Mouse (Mus musculus) heart, postnatal 14 days (tissue): Measurements from ENCODE around the gene Rbm20. TPM values are rescaled to one million over a fixed set of nuclear protein-coding genes. Genes with fewer than 3 reads are reported as not detected.
A peak's percentile ranks its signal among the peaks of the same experiment; 100 is the strongest.
"Not testable (repeated sequence)": the region's sequence is repeated elsewhere in the genome, so short reads cannot be mapped to it uniquely, and the experiment has no call there.

ENCODE experiments used
- DNase-seq, 2 experiments: peaks; one replicate each; pipeline ENCODE4 v3.0.0; 2021 to 2022
- intact Hi-C: fragments of 180-260 bp; cut with DNase I; formaldehyde crosslinking; loops from one replicate; pipeline ENCODE4 v1.15.1; 2025
- total RNA-seq, 2 experiments: library from RNA; stranded (reverse); gene quantifications; 2 replicates each; pipeline ENCODE4 v1.2.3; 2021

The Rbm20 gene
- total RNA-seq, 2 experiments from 2014 or later, result 224 to 225 TPM

- DNase-seq, result no peak
- intact Hi-C loops, result no loop called here
Measured at GRCm38 (mm10) chr19:53891569-53891968, 214.5 kb downstream of the Rbm20 start.

- DNase-seq, result peak; percentile 45 to 51
- intact Hi-C loops, result no loop called here
Measured at GRCm38 (mm10) chr19:53892061-53892460, 215.0 kb downstream of the Rbm20 start, which contains the start of gene Pdcd4. Gene Pdcd4, plus strand, starts transcription at chr19:53892231.

DNA sequence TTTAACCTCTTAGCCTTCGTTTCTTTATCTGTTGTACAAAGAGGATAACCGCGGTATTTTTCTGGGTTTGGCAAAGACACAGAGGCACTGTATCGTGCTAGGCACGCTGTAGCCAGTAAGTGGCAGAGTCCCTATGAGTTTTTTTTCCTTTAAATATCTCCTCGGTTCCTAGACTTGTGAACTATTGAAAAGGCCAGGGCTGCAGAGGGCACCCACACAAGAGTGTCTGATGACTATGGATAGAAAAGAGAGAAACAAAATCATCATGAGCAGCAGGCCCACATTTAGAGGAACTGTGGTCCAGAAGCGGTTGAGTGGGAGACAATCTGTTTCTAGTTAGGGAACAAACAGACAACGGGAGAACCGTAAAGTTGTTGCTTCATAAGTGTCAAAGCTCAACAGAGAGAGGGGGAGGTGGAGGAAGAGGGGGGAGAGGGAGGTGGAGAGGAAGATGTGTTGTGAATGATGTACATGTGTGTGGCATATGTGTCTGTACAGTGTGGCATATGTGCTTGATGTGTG is 215.8 kb downstream of the Rbm20 start:
- intact Hi-C loops, result no loop called here
- DNase-seq, result no peak

GRCm38 (mm10) chr19:53893711-53894171 is 216.6 kb downstream of the Rbm20 start:
- DNase-seq, result peak; percentile 52 to 58
- intact Hi-C loops, result no loop called here

GRCm38 (mm10) chr19:53894538-53895121 is 217.5 kb downstream of the Rbm20 start:
- intact Hi-C loops, result no loop called here
- peak in 1 of 2 experiments; percentile 39 for DNase-seq

GRCm38 (mm10) chr19:53898046-53898445 is 220.9 kb downstream of the Rbm20 start:
- no peak for DNase-seq
- intact Hi-C loops, result no loop called here

DNA sequence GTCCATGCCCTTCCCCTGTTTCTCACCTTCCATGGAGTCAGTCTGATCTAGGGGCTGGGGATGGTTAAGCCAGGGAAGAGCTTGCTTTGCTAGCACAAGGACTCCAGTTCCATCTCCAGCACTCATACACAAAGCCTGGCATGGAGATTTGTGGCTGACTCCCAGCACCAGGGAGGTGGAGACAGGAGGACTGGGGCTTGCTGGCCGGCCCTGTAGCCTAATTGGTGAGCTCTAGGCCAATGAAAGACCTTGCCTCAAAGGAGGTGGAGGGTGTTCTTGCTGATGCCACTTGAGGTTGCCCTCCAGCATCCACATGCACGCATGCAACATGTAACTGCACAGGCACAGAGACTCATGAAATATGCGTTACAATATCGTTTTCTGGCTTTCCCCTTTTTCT is 221.4 kb downstream of the Rbm20 start:
- no peak for DNase-seq
- intact Hi-C loops, result no loop called here

DNA sequence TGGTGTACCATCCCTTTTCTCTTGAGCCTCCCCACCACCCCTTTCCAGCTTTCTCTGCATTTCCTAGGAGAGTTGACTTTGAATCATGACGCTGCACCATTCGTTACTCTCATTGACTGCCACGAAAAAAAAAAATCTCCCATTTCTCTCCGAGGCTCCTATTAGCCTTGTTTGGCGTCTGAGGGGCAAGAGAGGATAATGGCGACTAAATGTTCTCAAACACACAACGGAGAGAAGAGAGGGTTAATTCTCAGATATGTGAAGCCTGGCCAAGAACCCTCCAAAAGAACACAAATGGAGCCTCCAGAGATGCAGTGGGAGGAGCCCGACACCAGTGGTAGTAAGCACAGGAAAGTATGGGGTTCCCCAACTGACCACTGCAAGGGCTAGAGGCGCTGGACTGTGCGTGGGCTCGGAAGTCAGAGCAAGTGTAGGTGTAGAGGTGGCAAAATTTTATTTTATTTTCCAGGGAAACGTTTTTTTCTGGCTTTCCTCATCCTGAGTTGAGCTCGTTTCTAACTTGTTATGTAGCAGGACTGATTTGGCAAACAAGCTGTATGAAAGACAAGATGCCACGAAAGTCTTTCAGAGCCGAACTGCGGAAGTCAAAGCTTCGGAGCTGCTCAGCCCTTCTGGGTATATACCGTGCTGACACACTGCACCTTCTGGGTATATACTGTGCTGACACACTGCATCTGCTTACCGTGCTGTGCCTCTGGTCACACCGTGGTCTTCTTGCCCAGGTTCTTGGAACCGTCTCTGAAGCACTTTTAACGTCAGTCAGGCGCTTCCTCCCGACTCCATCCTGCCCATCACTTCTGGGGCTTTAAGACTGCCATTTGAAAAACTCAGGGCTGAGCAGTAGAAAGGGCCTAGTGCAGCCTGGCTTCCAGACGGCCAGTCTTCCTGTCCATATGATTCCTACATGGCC is 222.1 kb downstream of the Rbm20 start:
- intact Hi-C loops, result no loop called here
- DNase-seq, result no peak

DNA sequence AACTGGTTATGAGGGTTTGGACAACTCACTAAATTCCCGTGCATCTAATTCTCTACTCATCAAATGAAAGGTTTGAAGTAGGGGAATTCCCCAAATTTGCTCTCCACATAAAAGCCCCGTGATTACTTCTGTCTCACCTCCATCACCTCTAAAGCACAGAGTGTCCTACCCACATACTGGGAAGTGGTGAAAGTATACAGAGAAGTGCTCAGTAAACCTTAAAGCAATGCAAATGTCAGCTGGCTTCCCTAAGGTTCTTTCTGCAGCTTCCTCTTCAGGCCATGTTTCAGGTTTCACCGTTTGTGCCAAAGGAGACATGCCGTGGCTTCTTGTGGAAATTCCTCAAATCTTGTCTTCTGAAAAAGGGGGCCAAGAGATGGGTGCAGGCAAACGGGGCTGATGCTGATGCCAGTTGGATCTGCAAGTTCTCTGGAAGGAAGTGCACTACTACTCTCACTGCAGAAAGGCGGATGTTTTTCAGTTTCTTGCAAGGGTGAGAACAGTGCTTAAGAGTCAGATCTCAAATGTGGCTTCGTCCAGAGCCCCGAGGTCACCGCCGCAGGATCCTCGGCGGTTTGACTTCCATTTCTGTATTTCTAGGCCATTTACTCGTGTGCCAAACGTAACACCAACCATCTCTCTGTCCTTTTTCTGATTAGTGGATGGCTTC is 223.0 kb downstream of the Rbm20 start:
- DNase-seq, result no peak
- intact Hi-C loops, result loop anchor here (10.0 kb wide), 1 partner anchor 255 kb away; no protein-coding TSS in a partner anchor

DNA sequence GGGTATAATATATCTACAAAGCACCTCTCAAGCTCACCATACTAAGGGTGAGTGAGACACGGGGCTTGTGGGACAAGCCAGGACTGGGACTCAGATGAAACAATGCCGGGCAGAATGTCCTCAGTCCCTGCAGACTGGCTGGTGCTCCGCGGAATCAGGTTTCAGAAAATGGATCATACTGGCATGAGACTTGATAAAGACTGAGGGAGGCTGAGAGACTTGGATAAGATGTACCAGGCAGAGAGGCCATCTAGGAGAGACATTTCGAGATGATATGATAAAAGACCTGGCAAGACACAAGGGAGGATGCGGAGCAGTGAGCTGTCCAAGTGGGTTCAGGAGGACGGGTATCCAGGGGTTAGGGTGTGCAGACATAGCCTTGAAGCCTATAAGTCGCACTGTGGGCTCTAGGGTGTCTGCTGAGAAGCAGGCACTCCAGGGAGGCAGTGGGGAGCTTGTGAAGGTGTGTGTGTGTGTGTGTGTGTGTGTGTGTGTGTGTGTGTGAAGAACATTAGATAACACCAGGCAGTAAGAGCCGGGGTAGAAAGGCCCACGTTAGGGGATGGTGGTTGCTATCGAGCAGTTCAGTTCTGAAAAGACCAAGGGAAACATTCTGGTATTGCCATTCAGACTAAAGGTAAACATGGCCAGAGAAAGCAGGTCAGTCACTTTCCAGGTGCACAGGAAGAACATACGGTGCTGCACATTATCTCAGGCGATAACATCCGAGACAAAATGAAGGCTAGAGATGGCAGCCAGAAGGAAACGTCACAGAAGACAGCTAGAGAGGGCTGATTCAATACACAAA is 225.0 kb downstream of the Rbm20 start:
- DNase-seq, result no peak

DNA sequence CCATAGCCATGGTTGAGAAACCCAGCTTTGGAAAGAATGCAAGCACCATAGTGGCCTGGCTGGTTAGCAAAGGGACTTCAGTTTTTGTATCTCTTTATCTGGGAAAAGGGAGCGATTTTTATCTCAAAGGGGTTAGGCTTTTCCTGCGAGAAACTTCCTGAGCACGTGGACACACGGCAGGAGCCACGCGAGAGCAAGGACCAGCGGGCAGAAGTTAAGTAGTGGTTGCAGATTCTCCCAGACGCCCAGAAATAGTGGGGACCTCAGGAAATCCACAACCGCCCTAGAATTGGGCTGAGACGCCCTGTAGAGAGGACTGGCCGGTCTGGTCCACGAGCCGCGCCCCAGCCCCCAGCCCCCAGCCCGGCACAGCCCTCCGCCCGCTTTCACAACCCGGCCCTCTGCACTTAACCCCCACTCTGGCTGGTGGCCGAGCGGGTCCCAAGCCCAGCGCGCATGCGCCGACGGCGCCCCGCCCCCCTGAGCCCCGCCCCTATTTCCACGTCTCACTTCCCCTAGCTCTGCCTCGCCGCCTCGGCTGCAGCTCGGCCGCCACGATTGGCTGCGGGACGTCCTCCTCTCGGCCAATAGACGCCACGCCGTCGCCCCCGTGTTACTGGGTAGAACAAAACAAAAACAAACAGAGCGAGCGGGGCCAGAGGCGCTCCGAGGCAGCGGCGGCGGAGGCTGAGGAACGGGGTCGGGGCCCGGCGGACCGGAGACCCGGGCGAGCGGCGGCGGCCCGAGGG is 225.8 kb downstream of the Rbm20 start:
- DNase-seq, result peak; percentile 93 to 94
- intact Hi-C loops, result loop anchor here (2.0 to 10.0 kb wide), 2 partner anchors 40 to 258 kb away; no protein-coding TSS in a partner anchor

More for the DNA sequence above, 225.0 kb downstream of the Rbm20 start:
- intact Hi-C loops, result loop anchor here (2.0 to 10.0 kb wide), 2 partner anchors 41 to 257 kb away; no protein-coding TSS in a partner anchor

GRCm38 (mm10) chr19:53903507-53904321 is 226.6 kb downstream of the Rbm20 start:
- intact Hi-C loops, result loop anchor here (2.0 to 10.0 kb wide), 2 partner anchors 39 to 259 kb away; no protein-coding TSS in a partner anchor
- peak; percentile 59 to 61 for DNase-seq

- intact Hi-C loops, result loop anchor here (5.0 to 10.0 kb wide), 2 partner anchors 133 to 260 kb away; no protein-coding TSS in a partner anchor
- DNase-seq, result no peak
Measured at GRCm38 (mm10) chr19:53904833-53905480, 227.9 kb downstream of the Rbm20 start.

GRCm38 (mm10) chr19:53906033-53906702 is 229.1 kb downstream of the Rbm20 start:
- DNase-seq, result no peak
- intact Hi-C loops, result loop anchor here (5.0 to 10.0 kb wide), 2 partner anchors 134 to 261 kb away; no protein-coding TSS in a partner anchor

- intact Hi-C loops, result loop anchor here (5.0 to 10.0 kb wide), 2 partner anchors 134 to 262 kb away; no protein-coding TSS in a partner anchor
- not testable (repeated sequence) for DNase-seq
Measured at GRCm38 (mm10) chr19:53906703-53907070, 229.6 kb downstream of the Rbm20 start.

- intact Hi-C loops, result no loop called here
- no peak for DNase-seq
Measured at GRCm38 (mm10) chr19:53914950-53915349, 237.8 kb downstream of the Rbm20 start.
